Mouse (Mus musculus): ENCODE results near the gene Atg9a. TPM values are rescaled to one million over a fixed set of nuclear protein-coding genes. Genes with fewer than 3 reads are reported as not detected.

The Atg9a gene
- polyA plus RNA-seq, 1 experiment, result 101 TPM

DNA sequence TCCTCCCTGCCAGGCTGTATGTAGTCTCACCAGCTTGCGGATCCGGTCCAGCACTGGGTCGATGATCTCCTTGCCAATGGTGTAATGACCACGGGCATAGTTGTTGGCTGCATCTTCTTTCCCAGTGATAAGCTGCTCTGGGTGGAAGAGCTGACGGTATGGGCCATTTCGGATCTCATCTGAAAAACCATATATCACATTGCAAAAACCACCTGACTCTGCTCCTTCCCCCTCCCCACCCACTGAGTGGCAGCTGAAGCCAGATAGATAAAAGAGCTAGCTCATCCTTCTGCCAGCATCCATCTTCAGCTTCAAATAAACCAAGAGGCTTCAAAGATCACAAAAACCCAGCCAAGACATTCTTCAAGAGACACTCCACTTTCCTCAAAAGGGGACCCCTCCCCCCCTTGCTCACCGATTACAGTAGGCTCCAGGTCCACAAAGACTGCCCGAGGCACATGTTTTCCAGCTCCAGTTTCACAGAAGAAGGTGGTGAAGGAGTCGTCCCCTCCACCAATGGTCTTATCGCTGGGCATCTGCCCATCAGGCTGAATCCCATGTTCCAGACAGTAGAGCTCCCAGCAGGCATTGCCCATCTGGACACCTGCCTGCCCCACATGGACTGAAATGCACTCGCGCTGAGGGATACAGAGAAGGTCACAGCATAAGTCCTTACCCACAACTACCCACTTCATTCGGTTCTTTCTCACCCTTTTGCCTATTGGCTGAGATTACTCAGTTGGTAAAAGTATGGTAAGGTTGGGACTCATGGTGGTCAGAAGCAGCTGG is 25.0 kb upstream of the Atg9a start:
- DNase-seq (ENCODE audit: extremely low spot score in 1 of 2, low spot score in 1 of 2), result no peak

GRCm38 (mm10) chr1:75215785-75216184 is 23.8 kb upstream of the Atg9a start:
- no peak for DNase-seq (ENCODE audit: extremely low spot score in 1 of 2, low spot score in 1 of 2)

DNA sequence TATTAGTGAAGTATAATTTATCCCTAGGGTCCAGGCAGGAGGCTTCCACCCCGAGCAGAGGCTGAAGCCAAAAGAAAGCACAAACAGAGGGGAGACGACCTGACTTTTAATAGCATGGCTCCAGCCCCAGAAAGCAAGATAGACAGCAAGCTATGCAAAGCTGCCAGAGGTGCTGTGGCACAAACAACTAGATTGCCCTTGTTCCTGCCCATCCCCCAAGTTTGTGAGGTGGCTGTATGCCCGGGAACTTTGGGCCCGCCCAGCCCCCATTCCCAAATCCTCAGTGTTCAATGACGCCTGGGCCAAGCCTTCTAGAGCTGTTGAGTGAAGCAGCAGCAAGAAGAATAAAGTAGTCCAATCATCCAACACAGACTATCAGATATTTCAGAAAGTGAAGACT is 22.9 kb upstream of the Atg9a start:
- DNase-seq (ENCODE audit: extremely low spot score in 1 of 2, low spot score in 1 of 2), result peak in 1 of 2 experiments; percentile 75

DNA sequence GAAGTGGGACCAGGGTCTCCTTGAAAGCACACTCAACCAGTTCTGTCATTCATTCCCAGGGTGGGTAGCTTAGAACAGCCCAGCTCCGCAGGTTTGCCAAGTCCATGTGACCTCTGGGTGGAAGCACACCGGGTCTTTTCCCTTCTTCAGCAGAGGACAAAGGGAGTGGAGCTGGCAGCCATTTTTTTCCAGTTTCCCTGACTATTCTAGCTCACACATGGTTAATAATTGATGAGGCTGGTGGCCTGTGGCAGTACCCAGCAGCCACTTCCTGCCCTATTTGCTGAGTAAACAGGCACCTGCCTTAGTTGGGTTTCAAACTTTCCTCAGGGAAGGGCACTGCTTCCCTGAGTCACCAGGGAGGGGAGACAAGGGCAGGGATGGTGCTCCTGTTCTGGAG is 22.4 kb upstream of the Atg9a start:
- DNase-seq (ENCODE audit: extremely low spot score in 1 of 2, low spot score in 1 of 2), result no peak

- no peak for DNase-seq (ENCODE audit: extremely low spot score in 1 of 2, low spot score in 1 of 2)
Measured at GRCm38 (mm10) chr1:75213096-75213495, 21.1 kb upstream of the Atg9a start.

DNA sequence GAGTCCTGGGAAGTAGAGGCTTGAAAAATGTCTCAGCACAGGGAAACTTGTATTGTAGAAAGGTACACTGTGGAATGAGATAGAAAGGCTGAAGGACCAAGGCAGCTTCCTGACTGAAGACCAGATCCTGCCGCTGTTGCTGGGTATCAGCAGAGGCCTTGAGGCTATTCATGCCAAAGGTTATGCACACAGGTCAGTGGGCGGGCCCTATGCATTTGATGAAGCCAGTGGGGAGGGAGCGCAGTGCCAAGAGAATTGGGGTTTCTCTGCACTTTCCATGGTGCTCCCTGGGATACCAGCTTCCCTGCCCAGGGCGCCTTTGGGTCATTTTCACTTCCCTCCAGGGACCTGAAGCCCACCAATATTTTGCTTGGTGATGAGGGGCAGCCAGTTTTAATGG is 20.5 kb upstream of the Atg9a start:
- DNase-seq (ENCODE audit: extremely low spot score in 1 of 2, low spot score in 1 of 2), result no peak

DNA sequence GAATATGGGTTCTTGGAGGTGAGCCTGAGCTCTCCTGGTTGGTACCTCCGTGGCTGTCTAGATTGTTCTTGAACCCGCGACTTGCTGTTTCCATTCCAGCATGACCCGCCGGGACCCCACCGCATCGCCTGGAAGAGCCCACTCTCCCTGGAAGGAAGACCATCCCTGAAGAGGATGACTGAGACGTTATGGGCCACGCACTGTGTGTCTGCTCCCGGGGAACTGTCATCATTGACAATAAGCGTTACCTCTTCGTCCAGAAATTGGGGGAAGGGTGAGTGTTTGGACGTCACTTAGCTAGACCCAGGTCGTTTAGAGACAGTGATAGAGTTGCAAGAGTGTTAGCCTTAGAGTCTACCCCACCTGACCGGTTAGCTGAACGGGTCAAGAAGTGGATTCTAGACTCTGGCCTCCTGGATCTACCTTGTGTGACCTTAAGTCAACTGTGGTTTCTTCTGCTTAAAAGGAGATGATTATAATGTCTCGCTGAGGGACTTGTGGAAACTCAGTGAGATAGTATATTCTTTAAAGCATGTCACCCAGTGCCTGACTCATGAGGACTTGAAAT is 19.2 kb upstream of the Atg9a start:
- no peak for DNase-seq (ENCODE audit: extremely low spot score in 1 of 2, low spot score in 1 of 2)

DNA sequence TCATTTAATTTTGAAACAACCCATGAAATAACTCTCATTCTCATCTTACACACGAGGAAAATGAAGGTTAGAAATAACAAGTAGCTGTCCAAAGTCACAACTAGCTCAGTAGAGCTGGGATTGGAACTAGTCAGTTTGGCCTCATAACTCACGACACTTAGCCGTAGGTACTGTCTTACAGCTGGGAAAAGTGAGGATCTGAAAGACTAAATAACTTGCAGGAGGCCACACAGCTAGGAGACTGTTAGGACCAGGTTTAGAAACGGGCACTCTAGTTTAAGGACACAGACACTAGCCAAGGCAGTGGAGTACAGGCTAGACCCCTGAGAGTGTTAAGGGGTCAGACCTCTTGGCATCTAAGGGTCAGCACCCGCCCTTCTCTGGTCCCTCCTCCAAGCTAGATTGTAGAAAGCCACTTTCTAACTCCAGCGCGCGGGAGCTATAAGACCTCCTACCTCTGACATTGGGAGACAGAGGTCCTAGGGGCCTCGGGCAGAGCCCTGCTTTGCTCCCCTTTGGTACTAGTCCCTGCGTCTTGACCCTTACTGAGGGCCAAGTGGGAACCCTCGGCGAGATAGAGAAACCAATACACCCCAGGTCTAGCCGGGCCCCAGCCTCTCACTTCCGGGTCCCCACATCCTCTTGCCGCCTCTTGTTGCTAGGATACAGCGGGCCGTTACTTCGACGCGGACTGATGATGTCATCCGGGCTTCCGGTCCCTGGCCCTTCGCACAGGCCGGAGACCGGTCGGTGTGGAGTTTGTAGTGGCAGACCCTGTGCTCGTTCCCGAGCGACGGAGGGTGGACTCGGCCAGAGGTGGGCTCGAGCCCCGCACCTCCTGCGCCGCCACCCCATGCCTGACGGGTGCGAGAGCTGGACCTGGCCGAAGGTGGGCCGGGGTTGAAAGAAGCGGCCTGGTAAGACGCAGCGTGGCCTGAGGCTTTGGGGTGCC is 18.4 kb upstream of the Atg9a start, which contains the start of the genes Glb1l and Stk16:
Gene Glb1l (minus strand): TSS at position 678 of the 952 bp plus-strand sequence.
Gene Stk16 (plus strand): TSS at position 703 of the 952 bp plus-strand sequence.
- DNase-seq (ENCODE audit: extremely low spot score in 1 of 2, low spot score in 1 of 2), result peak; percentile 89 to 98

- no peak for DNase-seq (ENCODE audit: extremely low spot score in 1 of 2, low spot score in 1 of 2)
Measured at GRCm38 (mm10) chr1:75208967-75209678, 17.1 kb upstream of the Atg9a start.

GRCm38 (mm10) chr1:75201236-75201635 is 9.2 kb upstream of the Atg9a start:
- DNase-seq (ENCODE audit: extremely low spot score in 1 of 2, low spot score in 1 of 2), result no peak

DNA sequence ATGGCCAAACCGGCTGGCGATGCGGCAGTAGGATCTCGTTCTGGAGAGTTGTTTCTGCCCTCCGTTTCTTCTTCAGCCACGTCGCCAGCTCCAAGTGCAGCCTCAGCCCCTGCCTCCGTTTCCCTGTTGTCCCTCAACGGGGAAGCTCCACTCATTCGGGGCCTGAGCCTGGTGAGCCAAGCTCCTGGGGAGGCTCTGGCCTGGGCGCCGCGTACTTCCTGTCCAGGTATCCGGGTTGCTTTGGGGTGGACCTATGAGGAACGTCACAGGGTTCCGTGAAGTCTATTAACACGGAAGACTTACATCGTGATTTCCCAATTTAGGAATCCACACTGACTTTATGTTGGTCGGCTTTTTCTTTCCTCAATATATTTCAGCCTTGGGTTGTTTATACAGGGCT is 456 bp upstream of the Atg9a start:
- peak in 1 of 2 experiments; percentile 38 for DNase-seq (ENCODE audit: extremely low spot score in 1 of 2, low spot score in 1 of 2)

- DNase-seq (ENCODE audit: extremely low spot score in 1 of 2, low spot score in 1 of 2), result no peak
Measured at GRCm38 (mm10) chr1:75191258-75191621, 756 bp downstream of the Atg9a start.

DNA sequence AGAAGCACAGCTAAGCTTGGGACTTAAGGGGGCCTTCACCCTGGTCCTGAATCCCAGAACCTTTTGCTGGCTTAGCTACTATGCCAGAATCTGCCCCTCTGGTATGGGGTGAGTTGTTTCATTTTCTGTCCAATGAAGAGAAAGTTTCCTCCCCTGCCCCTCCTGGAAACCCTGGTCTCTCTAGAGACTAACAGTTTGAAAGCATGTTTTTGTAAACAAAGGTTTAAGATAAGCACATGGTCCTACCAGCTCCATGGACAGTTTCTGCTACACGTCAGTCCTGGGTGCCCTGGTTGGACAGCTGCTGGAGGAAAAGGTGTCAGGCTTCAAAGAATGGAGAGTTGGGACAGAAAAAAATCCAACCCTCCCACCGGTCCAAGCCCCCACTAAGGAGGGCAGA is 1.4 kb downstream of the Atg9a start:
- no peak for DNase-seq (ENCODE audit: extremely low spot score in 1 of 2, low spot score in 1 of 2)

DNA sequence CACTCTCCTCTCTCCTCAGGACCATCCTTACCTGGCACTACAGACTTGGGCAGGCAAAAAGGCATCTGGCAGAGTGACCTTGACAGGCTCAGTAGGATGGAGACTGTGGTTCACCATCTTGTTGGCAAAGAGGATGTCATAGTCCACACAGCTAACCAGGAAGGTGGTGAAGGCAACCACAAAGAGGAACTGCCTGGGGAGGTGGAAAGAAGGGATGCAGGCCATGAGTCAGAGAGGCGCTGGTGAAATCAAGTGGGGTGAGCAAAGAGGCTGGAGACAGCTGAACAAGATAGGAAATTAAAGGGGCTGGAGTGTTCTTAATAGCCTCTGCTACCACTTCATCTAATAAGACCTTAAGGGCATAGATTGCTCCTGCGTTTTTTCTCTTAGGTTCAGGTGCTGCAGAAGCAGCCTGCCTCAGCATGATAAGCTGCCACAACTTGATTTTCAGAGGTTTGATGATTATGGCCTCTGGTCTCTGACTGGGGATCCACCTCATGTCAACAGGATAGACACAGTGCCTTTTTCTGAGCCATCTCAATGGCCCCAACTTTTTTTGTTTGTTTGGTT is 4.0 kb downstream of the Atg9a start:
- DNase-seq (ENCODE audit: extremely low spot score in 1 of 2, low spot score in 1 of 2), result no peak

- DNase-seq (ENCODE audit: extremely low spot score in 1 of 2, low spot score in 1 of 2), result no peak
Measured at GRCm38 (mm10) chr1:75187126-75187525, 4.9 kb downstream of the Atg9a start.

DNA sequence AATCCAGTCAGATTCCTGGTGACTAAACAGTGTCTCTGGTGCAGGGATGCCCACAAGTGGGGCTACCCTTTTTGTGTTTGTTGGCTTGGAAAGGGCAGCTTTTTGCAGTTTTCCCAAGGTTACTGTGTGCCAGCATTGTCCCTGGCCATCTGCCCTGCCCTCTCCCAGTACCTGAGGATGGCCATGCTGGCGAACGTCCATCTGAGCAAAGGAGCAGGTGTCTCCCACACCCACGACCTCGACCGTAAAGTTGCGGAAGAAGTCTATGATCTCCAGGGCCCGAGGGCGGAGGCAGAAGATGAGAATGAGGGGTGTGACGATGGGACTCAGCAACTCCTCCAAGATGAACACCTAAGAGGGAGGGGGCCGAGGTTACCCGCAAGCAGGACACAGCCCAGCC is 6.5 kb downstream of the Atg9a start:
- DNase-seq (ENCODE audit: extremely low spot score in 1 of 2, low spot score in 1 of 2), result no peak

DNA sequence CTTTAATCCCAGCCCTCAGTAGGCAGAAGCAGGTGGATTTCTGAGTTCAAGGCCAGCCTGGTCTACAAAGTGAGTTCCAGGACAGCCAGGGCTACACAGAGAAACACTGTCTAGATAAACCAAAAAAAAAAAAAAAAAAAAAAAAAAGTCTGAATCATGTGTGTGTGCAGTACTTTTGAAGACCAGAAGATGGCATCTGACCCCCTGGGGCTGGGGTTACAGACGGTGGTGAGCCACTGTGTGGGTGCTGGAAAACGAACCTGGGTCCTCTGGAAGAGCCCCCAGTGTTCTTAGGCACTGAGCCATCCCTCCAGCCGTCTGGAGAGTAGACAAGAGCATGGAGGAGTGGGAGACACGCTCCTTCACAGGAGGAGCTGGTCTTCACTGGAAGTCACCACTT is 9.8 kb downstream of the Atg9a start:
- DNase-seq (ENCODE audit: extremely low spot score in 1 of 2, low spot score in 1 of 2), result no peak

GRCm38 (mm10) chr1:75181377-75181870 is 10.6 kb downstream of the Atg9a start:
- no peak for DNase-seq (ENCODE audit: extremely low spot score in 1 of 2, low spot score in 1 of 2)

- DNase-seq (ENCODE audit: extremely low spot score in 1 of 2, low spot score in 1 of 2), result no peak
Measured at GRCm38 (mm10) chr1:75180741-75181140, 11.3 kb downstream of the Atg9a start.

DNA sequence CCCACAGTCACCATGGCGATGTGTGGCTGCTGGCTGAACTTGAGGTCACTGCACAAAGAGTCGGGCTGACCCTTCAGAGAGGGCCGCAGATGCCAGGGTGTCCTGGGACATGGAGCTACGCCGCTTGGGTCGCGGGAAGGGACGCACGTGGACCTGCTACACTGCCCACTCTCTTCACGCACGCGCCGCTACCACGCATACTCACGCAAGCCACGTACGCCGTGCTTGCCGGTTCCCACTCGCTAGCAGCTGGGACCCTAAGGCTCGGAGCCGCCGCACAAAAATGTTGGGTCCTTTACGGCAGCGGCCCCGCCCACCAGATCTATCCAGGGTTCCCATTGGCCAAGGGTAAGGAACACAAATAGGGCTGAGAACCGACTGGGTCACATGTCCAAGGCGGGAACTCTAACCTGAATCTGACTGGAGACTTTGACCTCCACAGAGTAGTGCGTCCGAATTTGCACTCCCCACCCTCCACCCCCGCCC is 11.8 kb downstream of the Atg9a start, which contains the start of gene Abcb6:
Gene Abcb6 (minus strand): TSS at position 288 of the 486 bp plus-strand sequence.
- DNase-seq (ENCODE audit: extremely low spot score in 1 of 2, low spot score in 1 of 2), result peak; percentile 94 to 95
